Mouse (Mus musculus) bone marrow, adult 2 months (tissue): ENCODE results near the gene Foxi3.

Source experiments
- CTCF ChIP-seq: fragments of 200-500 bp; IDR thresholded peaks from 2 replicates; pipeline ENCODE4 v1.5.1; 2011; ENCODE audit warnings: low read length, control low read depth; ENCODE audit not compliant: control insufficient read depth, insufficient read depth
- POLR2A ChIP-seq: fragments of 200-500 bp; IDR thresholded peaks from 2 replicates; pipeline ENCODE4 v1.6.1; 2011; ENCODE audit warnings: low read depth, mild to moderate bottlenecking, control low read depth, low read length, borderline replicate concordance; ENCODE audit not compliant: control insufficient read depth

GRCm38 (mm10) chr6:70955841-70956240 is 490 bp upstream of the Foxi3 start:
- TF ChIP-seq CTCF = no peak
- TF ChIP-seq POLR2A = no peak
